Mouse (Mus musculus): ENCODE data around the gene Chad. TPM values are rescaled to one million over a fixed set of nuclear protein-coding genes. Genes with fewer than 3 reads are reported as not detected.

Gene Chad
- total and polyA plus RNA-seq, 3 experiments, result 0.17 to 0.41 TPM; not detected in 1

GRCm38 (mm10) chr11:94539761-94540160 lies 25.1 kb upstream of the Chad start:
- DNase-seq (ENCODE audit: extremely low read depth), result no peak
- Histone ChIP-seq H3K27ac (ENCODE audit: insufficient read depth, low read depth) (no peak overlapping the region), H3K9ac (ENCODE audit: insufficient read depth, low read depth) (no peak overlapping the region), H3K4me3 (replicated peaks in 1 of 3; ENCODE audit: low read depth in 2 of 3, low read length in 2 of 3, poor library complexity in 1 of 3) (no peak overlapping the region), H3K4me1 (ENCODE audit: control insufficient read depth in 1 of 2, insufficient read depth in 2 of 2) (peaks cover 0 to 11% of the 10 kb centered on the region in 2 experiments; a peak in 2 of 4 replicates), H3K4me2 (ENCODE audit: insufficient read depth, low read depth, poor library complexity, severe bottlenecking) (no peak overlapping the region), H3K27me3 (replicated peaks) (no peaks in the 10 kb centered on the region), H3K36me3 (replicated peaks in 1 of 2; ENCODE audit: control insufficient read depth in 1 of 2, insufficient read depth in 1 of 2, low read length in 1 of 2) (peaks cover 3 to 55% of the 10 kb centered on the region in 2 experiments), H3K79me2 (replicated peaks; ENCODE audit: control insufficient read depth, extremely low read depth, insufficient read depth, poor library complexity, severe bottlenecking) (no peaks in the 10 kb centered on the region), H3K9me3 (replicated peaks; ENCODE audit: low read length) (peaks cover under 1% of the 10 kb centered on the region)
- in situ Hi-C loops (cut with MboI; ENCODE audit: low pct_ligation_motif_present, low pct_unique_long_range_greater_than_20kb, low sequenced_read_pairs) (loop anchor here (5.0 kb wide), 1 partner anchor 37 kb away; no protein-coding TSS in a partner anchor), dilution Hi-C loops (cut with MboI; ENCODE audit: extremely low pct_ligation_motif_present, extremely low pct_unique_long_range_greater_than_20kb, low sequenced_read_pairs) (no loop called here)
- no peak for TF ChIP-seq IRF4 (IDR thresholded peaks at IDR 0.05; ENCODE audit: low read depth, low read length)
- no peak for TF ChIP-seq MYC (IDR thresholded peaks at IDR 0.05; ENCODE audit: low read depth, low read length)
- no peak for TF ChIP-seq GABPA (IDR thresholded peaks at IDR 0.05; ENCODE audit: insufficient replicate concordance, low read depth, low read length)
- TF ChIP-seq MAX (IDR thresholded peaks at IDR 0.05; ENCODE audit: low read length), result no peak
- no peak for TF ChIP-seq E2F4 (IDR thresholded peaks at IDR 0.05; ENCODE audit: insufficient replicate concordance, low read depth, low read length)
- no peak for TF ChIP-seq ZNF384 (IDR thresholded peaks at IDR 0.05; ENCODE audit: low read depth, low read length)
- TF ChIP-seq MAZ (IDR thresholded peaks at IDR 0.05; ENCODE audit: low read depth, low read length), result no peak
- no peak for TF ChIP-seq RCOR1 (conservative IDR thresholded peaks at IDR 0.05; ENCODE audit: low read depth, low read length)
- no peak for TF ChIP-seq CTCF (conservative IDR thresholded peaks at IDR 0.05 in 1 of 2, IDR thresholded peaks at IDR 0.05 in 1 of 2; ENCODE audit: low read depth in 2 of 2, low read length in 2 of 2)
- no peak for TF ChIP-seq ETS1 (conservative IDR thresholded peaks at IDR 0.05; ENCODE audit: low read depth, low read length)
- no peak for TF ChIP-seq ZKSCAN1 (IDR thresholded peaks at IDR 0.05; ENCODE audit: borderline replicate concordance, low read depth, low read length)
- TF ChIP-seq RAD21 (IDR thresholded peaks at IDR 0.05; ENCODE audit: low read depth, low read length), result no peak
- TF ChIP-seq MEF2A (IDR thresholded peaks at IDR 0.05; ENCODE audit: borderline replicate concordance, low read depth, low read length), result no peak
- no peak for TF ChIP-seq MXI1 (IDR thresholded peaks at IDR 0.05; ENCODE audit: low read depth, low read length)
- no peak for TF ChIP-seq KAT2A (IDR thresholded peaks at IDR 0.05; ENCODE audit: insufficient replicate concordance, low read length)
- no peak for TF ChIP-seq MAFK (IDR thresholded peaks at IDR 0.05; ENCODE audit: insufficient replicate concordance, low read length)
- TF ChIP-seq NRF1 (IDR thresholded peaks at IDR 0.05; ENCODE audit: low read depth, low read length), result no peak

DNA sequence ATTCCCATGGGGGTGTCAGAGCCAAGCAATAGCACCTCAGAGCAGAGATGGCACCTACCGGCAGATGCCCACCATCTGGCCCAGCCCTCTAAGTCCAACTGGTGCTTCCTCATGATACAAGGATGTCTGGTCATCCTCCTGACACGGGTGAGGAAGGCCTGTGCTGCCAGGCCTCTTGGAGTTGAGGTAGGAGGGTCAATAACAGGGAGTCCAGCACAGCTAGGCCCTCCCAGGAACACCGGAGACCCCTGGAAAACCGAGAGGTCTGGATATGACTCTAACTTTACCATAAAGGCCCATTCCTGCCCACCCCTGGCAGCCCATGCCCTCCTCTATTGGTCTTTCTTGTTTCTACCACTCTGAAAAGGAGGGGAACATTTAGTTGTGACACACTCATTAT lies 22.4 kb upstream of the Chad start:
- dilution Hi-C loops (cut with MboI; ENCODE audit: extremely low pct_ligation_motif_present, extremely low pct_unique_long_range_greater_than_20kb, low sequenced_read_pairs), result no loop called here
- H3K36me3 ChIP-seq (replicated peaks in 1 of 2; ENCODE audit: control insufficient read depth in 1 of 2, insufficient read depth in 1 of 2, low read length in 1 of 2), result peaks cover 3 to 58% of the 10 kb centered on the region in 2 experiments

More for the DNA sequence above, 22.4 kb upstream of the Chad start:
- Histone ChIP-seq H3K27me3 (replicated peaks) (no peaks in the 10 kb centered on the region), H3K27ac (ENCODE audit: insufficient read depth, low read depth) (no peak overlapping the region), H3K79me2 (replicated peaks; ENCODE audit: control insufficient read depth, extremely low read depth, insufficient read depth, poor library complexity, severe bottlenecking) (no peaks in the 10 kb centered on the region), H3K9me3 (replicated peaks; ENCODE audit: low read length) (no peaks in the 10 kb centered on the region), H3K9ac (ENCODE audit: insufficient read depth, low read depth) (no peak overlapping the region), H3K4me1 (ENCODE audit: control insufficient read depth in 1 of 2, insufficient read depth in 2 of 2) (peaks cover 0 to 14% of the 10 kb centered on the region in 2 experiments; a peak in 2 of 4 replicates), H3K4me2 (ENCODE audit: insufficient read depth, low read depth, poor library complexity, severe bottlenecking) (no peak overlapping the region), H3K4me3 (replicated peaks in 1 of 3; ENCODE audit: low read depth in 2 of 3, low read length in 2 of 3, poor library complexity in 1 of 3) (no peak overlapping the region)
- no peak for DNase-seq (ENCODE audit: extremely low read depth)
- TF ChIP-seq NELFE (IDR thresholded peaks at IDR 0.05; ENCODE audit: low read depth, low read length) (no peak), CTCF (conservative IDR thresholded peaks at IDR 0.05 in 1 of 2, IDR thresholded peaks at IDR 0.05 in 1 of 2; ENCODE audit: low read depth in 2 of 2, low read length in 2 of 2) (no peak), ZNF384 (IDR thresholded peaks at IDR 0.05; ENCODE audit: low read depth, low read length) (no peak)
- in situ Hi-C loops (cut with MboI; ENCODE audit: low pct_ligation_motif_present, low pct_unique_long_range_greater_than_20kb, low sequenced_read_pairs), result no loop called here
